Mouse (Mus musculus) ovary, postnatal 10 days (tissue): ENCODE measurements around the gene Ifnar2.
"Not testable (repeated sequence)": the region's sequence is repeated elsewhere in the genome, so short reads cannot be mapped to it uniquely, and the experiment has no call there.

ENCODE experiments used
- DNase-seq: peaks from one replicate; pipeline ENCODE4 v3.0.0; 2022; ENCODE audit warnings: low spot score

Gene Ifnar2

DNA sequence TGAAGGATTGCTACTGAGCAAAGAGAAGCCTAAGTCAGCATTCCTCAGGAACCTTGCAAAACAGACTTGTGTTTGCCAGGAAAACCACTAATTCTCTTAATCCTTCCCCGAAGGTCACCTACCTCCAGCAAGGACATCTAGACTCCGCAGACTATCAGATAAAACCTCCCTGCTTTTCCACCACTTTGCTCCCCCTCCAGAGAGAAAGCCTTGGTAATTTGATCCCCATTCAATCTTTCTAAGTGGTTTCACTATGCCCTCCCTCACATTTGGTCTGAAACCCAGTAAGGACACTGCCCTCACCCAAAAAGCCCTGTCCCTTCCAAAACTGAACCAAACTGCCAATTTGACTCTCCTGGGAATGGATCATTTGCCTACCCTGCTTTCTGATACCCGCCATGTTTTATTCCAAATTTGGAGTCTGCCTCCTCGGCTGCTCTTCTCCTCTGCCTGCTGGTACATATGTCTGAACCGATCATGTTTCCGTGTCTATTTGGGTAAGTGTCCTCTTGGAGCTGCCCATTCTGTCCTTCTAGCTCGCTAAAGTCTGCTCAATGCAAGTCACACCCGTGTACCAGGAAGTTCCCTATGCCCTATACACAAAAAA, 55.8 kb downstream of the Ifnar2 start:
- DNase-seq = no peak

DNA sequence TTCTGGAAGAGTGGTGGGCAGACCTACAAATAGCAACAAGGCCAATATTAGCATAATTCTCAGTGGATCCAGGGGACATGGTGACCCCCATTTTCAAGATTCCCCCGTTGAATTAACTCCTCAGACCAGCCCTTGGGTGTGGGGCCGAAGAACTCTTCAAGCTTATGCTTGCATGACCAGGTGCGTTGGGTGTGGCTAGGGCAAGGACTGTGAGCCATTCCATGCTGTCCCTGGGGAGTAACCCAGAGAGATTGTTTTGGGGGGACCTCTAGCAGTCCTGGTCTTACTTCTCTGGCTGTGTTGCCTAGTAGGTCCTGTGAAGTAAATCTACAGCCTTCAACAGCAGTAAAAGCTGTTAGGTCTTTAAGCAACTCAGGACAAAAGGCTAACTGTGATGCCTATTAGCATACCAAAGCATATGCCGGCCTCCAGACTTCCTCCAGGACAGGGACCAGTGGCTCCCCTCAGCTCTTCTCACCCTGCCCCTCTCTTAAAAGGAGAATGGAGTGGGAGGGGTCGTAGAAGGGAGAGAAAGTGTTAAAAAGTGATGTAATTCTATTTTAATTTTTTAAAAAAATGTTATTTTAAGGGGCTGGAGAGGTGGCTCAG, 60.2 kb downstream of the Ifnar2 start:
- DNase-seq = no peak

DNA sequence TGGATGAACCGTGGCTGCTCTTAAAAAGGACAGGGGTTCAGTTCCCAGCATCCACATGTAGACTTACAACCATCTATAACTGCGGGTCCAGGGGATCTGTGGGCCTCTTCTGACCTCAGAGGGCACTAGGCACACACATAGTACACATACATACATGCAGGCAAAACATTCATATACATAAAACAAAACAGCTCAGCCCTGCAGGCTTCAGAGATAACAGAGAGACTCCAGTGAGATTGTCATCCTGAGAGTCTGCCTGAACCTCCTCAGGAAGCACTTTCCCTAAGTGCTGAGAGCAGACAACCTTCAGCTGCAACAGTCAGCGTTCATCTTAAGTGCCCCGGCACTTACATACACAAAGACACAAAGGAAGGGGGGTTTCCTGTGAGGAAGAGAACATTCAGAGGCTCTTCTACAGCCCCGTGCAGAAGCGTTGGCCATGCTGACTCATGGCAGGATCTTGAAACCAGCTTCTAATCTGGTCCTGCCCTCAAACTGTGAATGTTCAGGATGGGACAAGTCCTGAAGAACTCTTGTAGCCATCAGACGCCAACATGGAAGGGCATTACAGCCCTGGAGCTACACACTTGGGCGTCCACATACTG, 60.8 kb downstream of the Ifnar2 start:
- DNase-seq = no peak

DNA sequence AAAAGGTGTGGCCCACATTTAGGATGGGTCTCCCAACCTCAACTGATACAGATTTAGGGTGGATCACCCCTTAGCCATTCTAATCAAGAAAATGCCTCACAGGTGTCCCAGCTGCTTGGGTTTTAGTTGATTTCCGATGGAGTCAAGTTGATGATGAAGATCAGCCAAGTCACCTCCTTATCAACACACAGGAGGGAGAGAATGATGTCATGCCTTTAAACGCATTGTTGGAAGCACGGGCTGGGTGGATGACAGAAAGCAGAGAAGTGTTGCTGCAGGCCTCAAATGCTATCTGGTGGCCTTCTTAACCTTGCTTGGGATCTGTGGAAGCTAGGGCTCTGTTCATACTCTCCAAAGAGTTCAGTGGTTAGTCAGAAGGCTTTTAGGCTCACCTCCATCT, 61.5 kb downstream of the Ifnar2 start:
- DNase-seq = no peak

DNA sequence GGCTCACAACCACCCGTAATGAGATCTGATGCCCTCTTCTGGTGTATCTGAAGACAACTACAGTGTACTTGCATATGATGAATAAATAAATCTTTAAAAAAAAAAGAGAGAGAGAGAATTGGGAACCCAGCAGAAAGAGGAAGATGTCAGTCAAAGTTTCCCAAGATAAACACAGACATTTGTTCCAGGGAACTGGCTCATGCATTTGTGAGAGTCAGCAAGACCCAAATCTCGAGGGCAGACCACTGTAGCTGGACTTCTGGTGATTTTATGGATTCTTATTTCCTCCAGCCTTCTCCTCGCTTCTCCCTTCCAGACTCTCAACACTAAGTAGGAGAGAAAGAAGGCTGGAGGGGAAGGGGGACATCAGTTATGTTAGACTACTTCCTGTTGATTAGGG, 65.5 kb downstream of the Ifnar2 start:
- DNase-seq = no peak

DNA sequence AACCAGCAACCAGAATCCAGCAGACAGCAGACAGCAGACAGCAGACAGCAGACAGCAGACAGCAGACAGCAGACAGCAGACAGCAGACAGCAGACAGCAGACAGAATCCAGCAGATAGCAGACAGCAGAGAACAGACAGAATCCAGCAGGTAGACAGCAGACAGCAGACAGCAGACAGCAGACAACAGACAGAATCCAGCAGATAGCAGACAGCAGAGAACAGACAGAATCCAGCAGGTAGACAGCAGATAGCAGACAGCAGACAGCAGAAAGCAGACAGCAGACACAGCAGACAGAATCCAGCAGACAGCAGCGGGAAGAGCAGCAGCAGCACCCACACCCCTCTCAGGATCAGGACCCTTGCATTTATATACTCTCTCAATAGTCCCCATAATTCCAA, 66.0 kb downstream of the Ifnar2 start:
- not testable (repeated sequence) for DNase-seq

DNA sequence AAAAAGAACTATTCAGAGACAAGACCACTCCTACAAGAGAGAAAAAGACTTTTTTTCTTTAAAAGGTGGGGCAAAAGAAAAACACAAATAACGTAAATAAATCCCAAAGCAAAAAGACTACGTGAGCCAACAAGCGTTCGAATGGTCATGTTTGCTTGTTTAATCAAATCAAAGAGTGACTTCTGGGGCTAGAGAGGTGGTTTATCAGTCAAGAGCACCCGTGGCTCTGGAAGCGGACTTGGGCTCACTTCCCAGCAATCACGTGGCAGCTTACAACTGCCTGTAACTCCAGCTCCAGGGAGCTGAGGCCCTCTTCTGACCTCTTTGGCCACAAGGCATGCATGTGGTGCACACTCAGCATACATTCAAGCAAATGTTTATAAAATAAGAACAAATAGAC, 68.8 kb downstream of the Ifnar2 start:
- no peak for DNase-seq

DNA sequence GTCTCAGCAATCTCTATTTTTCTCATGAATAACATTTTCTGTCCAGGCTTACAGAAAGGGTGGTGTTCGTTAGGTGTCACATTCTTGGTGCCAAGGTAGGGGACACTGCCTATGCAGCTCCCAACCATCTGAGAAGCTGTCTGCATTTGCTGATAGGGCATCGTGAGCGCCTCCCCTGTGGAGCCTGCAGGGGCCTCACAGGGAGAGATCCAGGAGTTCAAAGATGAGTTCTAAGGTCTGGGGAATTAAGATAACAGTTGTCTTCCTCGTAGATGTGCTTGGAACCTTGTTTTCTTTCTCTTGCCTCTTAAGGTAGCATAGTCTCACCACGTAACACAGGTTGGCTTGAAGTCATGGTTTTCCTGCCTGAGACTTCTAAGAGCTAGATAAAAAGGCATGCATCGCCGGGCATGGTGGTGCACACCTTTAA, 69.2 kb downstream of the Ifnar2 start:
- no peak for DNase-seq

DNA sequence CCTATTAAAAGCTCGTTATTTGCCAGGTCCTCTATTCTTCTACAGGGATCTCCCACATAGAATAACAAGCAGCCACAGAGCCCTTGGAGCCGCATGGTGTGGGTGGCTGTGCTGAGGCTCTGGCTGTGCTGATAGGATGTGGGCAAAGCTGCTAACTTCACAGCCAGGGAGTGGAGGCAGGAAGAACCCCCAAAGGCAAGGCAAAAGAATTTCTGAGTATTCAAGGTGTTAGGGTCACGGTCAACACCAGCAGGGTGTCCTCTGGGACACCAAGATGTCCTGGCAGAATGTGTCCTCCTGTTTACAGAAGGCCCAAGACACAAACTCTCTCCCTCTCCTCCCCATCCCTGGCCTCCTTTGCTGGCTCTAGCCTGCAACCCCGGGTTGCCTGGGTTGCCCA, 69.9 kb downstream of the Ifnar2 start:
- no peak for DNase-seq

DNA sequence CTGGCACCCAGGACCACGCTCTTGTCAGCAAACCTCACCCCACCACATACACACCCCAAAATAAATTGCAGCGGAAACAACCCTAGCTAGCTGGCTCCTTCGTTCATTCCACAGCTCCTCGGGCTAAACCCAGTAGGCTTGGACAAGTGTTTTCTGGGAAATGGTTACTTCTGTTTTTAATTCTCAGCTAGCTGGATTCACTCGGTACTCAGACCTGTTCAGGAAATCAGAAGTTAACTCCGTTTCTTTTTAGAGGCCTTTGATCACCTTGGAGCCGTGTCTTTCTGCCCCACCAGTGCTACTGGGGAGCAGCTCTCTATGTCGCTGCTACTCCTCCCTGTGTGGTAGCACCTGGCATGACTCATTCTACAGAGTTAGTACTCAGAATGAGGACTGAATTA, 70.6 kb downstream of the Ifnar2 start:
- DNase-seq = no peak

DNA sequence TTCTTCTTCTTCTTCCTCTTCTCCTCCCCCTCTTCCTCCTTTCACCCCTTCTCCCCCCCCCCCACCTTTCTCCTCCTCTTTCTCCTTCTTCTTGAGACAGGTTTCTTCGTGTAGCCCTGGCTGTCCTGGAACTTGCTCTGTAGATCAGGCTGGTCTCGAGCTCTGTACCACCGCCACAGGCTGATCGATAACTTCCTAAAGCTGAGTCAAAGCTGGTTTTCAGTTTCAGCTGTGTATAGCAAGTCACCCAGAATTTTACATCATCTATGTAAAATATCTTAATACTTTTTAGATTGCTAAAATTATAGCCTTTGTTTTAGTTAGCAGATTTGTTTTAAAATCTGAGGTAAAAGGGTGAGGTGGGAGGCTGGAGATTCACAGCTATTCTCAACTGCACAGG, 72.3 kb downstream of the Ifnar2 start:
- no peak for DNase-seq

DNA sequence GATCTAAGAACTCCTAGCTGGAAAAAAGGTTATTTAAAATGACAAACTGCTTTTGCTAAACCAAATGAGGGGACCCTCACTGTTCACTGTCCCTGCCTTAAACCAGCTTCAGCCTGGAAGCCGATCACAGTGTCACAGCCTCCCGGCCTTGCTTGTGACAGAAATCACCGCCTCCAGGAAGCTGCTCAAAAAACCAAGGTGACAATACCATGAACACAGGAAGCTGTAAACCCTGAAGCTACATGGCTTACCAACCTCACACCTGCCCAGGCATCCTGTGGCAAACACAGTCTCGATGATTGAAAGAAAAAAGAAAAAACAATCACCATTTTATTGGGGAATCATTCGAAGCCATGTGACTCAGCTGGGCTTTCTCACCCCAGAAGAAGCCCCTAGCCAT, 73.0 kb downstream of the Ifnar2 start:
- no peak for DNase-seq

DNA sequence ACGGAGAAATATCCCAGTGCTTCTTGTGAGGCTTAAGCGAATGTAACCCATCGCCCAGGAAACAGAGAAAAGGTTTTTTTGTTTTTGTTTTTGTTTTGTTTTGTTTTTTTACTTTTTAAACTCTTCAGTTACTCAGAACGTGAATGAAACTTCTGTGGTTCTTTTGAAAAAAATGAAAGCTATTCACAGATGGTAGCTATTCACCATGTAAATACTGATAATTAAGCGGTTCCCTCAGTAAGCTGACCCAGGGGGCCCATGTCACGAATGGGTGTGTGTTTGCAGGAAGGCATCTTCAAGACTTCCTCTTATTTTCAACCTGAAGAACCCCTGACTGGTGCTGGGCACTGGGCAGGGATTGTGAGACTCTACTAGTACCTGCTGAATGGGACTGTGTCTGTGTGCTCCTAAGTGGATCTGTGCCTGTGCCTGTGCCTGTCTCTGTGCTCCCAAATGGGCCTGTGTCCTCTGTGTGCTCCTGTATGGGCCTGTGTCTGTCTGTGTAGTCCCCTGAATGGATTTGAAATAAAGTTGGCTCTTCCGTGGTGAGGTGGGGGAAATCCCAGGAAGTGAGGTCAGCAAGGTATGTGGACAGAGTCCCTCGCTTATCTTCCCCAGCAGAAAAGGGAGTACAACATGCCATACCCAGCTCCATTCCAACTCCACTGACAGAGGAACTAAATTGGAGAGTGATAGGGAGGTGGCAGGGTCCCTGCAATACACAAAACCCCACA, 74.4 kb downstream of the Ifnar2 start:
- DNase-seq = no peak

DNA sequence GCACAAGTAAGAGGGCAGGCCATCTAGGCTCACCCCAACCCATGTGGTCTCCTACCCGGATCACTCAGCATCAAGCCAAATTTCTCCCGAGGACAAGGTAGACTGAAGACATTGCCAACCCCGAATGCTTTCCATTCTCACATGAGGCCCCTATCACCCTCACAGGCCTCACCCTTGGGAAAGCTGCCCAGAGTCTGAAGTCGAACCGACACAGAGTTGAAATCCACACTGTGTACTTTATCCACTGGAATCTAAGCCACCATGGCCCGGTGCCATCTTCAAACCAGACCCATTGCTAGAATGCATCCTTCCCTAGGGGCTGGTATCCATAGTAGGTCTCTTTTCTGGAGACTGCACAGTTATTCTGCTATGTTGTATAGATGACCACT, 74.9 kb downstream of the Ifnar2 start:
- no peak for DNase-seq

DNA sequence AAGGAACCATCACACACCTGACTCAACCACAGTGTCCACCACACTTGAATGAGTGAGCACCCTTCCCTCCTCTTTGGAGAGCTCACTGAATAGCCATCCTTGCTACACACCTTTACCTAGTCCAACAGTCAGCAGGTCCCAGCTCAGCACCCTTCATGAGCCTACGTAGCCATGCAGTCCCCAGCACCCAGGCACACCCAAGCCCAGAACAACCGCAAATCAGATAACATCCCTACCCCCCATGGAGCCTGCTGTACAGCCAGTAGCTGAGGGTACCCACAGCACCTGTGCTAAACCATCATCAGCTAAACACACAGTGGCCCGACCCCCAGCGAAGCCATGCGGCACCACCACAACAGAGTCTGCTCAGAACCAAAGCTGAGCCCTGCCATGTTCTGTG, 75.5 kb downstream of the Ifnar2 start:
- DNase-seq = no peak

DNA sequence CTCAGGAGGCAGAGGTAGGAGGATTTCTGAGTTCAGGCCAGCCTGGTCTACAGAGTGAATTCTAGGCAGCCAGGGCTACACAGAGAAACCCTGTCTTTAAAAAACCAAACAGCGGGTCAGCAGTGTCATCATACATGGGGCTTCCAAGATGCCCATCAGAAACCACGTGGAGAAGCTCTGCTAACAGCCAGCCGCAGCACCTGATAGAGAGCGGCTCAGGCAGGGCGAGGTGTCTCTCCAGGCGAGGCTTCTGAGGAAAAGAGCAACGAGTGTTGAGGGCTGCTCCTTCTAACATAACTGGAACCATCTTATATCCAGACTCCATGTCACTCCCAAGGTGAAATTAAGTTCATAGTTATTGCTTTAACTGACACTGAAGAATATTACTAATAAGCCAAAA, 76.3 kb downstream of the Ifnar2 start:
- no peak for DNase-seq

DNA sequence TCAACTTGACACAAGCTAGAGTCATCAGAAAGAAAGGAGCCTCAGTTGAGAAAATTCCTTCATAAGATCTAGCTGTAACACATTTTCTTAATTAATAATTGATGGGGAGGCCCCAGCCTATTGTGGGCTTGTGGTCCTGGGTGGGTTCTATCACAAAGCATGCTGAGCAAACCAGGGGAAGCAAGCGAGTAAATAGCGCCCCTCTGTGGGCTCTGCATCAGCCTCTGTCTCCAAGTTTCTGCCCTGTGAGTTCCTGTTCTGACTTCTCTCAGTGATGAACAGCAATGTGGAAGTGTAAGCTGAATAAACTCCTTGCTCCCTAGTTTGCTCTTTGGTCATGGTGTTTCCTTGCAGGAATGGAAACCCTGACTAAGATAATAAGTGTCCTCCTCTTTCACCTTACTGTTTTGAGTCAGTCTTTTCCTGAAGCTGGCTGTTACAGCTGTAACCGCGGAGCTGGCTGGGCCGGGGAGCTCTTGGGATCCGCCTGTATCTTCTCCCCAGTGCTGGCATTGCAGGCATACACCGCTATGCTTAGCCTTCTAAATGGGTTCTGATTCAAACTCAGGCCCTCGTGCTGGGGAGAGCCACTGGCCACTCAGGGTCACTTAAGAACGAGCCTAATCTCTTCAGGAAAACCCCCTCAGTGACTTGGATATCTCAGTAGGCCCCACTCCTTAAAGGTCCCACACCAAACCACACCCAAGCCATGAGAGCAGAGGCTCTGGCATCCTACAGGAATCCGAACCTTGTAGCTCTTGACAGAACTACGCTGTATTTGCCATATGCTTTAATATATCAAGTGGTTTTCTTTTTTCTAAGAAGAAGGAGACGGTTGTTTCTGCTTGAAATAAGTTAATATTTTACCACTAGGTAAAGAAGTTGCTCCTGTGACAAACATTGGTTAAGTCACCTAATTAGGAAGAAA, 77.8 kb downstream of the Ifnar2 start:
- DNase-seq = no peak

DNA sequence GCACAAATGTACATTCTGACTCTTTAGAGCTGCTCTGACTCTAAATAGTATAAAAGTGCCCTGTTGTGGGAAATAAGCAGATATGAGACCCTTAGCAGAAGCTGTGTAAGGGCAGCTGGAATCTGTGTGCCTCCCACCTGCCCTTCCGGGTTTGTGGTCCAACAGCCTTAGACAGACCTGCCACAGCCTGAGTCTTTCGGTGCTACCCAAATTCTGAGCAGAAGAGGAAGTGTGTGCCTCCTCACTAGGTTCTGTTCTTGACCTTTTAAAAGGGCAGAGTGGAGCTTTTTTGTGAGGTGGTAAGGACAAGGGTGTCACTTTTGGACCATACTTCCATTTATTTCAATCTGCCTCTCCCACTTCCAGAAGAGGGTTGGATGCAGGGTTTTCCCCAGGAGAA, 79.4 kb downstream of the Ifnar2 start:
- no peak for DNase-seq

DNA sequence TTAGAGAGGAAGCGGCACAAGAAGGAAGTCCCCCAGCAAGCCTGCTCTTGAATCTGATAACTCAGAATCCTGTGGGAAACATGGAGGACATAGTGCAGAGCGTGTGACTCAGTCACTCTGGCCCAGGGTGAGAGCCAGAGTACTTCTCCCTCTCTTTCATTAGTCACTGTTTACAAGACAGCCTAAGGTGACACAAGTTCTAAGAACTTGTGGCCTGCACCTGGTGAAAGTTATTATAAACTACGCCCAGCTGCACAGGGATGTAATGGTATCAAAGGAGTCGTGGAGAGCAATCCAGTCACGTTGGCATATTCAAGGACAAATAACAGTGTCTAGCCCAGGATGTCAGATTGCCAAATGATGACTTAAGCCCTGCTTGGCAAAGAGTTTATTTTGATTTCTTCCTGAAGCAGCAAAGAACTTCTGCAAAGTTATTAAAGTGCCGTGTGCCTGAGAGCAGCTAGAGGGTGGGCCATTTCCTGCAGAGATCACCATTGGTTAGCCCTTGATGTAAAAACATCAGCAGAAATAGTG, 79.8 kb downstream of the Ifnar2 start:
- DNase-seq = no peak
